8 mouse cellular contexts compared by ENCODE assay signal in the genomic region with DNA sequence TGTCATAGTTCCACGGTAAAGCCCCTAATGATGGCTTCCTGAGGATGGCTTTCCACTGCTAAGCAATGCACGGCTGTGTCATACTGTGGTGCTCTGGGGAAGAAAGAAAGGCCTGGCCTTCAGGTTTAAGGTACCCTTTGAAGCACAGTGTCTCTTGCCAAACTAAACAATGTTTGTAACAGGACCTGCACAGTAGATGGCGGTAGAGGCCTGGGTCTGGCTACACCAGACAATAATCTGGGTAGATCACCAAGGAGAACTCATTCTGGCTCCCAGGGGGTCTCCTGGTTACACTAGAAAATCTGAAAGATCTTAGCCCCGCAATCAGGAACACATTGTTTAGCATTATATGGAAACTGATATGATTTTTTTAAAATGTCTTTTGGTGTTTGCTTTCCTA.
A peak's percentile ranks its signal among the peaks of the same experiment; 100 is the strongest.
DNase-seq lines count a peak whose midpoint lies in the region.

No protein-coding gene starts in this region.

- peak; percentile 40 for DNase-seq in adrenal gland, postnatal 10 days
- no peak for DNase-seq in adrenal gland, postnatal 25 days
- peak; percentile 52 to 68 for DNase-seq in left cerebral cortex, adult 18-20 months (ENCODE audit: low spot score in 2 of 2)
- DNase-seq in left cerebral cortex, adult 8-10 months (ENCODE audit: low spot score in 2 of 2): no peak
- DNase-seq in cerebellum, adult 9-10 months: peak; percentile 7
- DNase-seq in kidney, postnatal 4 days: peak; percentile 61 to 62
- DNase-seq in retina, postnatal 1 day: peak; percentile 65
- no peak for DNase-seq in thymus, postnatal 10 days (ENCODE audit: low spot score in 2 of 2)

Comparison
In these comparisons a context has a peak if more than half of its experiments do, and no peak if none do; other contexts are left out.
1. DNase-seq: peak in adrenal gland, postnatal 10 days (single experiment), left cerebral cortex, adult 18-20 months (2 of 2), cerebellum, adult 9-10 months (single experiment), kidney, postnatal 4 days (2 of 2) and retina, postnatal 1 day (single experiment); none in adrenal gland, postnatal 25 days (single experiment), left cerebral cortex, adult 8-10 months (0 of 2) and thymus, postnatal 10 days (0 of 2).